Mouse (Mus musculus) intestine, embryonic 14.5 days (tissue): Measurements from ENCODE around the gene Adcy3. TPM values are rescaled to one million over a fixed set of nuclear protein-coding genes. Genes with fewer than 3 reads are reported as not detected.

ENCODE experiments used
- ATAC-seq: fragments of 200-750 bp; cut with Nextera tagmentation; replicated peaks from 2 replicates; pipeline ENCODE4 v1.8.0; 2017; ENCODE audit warnings: low read depth, moderate number of reproducible peaks, moderate TSS enrichment, moderate library complexity; ENCODE audit not compliant: low FRiP score, low TSS enrichment
- DNase-seq: peaks from one replicate; pipeline ENCODE4 v3.0.0-alpha.2; 2018; ENCODE audit warnings: low spot score
- H3K27ac ChIP-seq: fragments of 300-500 bp; sonication (generic); 2 replicates; pipeline ENCODE4 v1.5.1; 2014; ENCODE audit warnings: low read depth, mild to moderate bottlenecking, control low read depth
- H3K27me3 ChIP-seq: fragments of 300-500 bp; sonication (generic); replicated peaks from 2 replicates; pipeline ENCODE4 v1.6.1; 2014; ENCODE audit warnings: low read length, control low read depth; ENCODE audit not compliant: control insufficient read depth, insufficient read depth
- H3K36me3 ChIP-seq: fragments of 300-500 bp; sonication (generic); 2 replicates; pipeline ENCODE4 v1.6.1; 2014; ENCODE audit warnings: low read length, control low read depth; ENCODE audit not compliant: control insufficient read depth, insufficient read depth
- H3K4me1 ChIP-seq: fragments of 300-500 bp; sonication (generic); replicated peaks from 2 replicates; pipeline ENCODE4 v1.6.1; 2014; ENCODE audit warnings: low read length, control low read depth, mixed read lengths; ENCODE audit not compliant: control insufficient read depth, insufficient read depth
- H3K4me2 ChIP-seq: fragments of 300-500 bp; sonication (generic); 2 replicates; pipeline ENCODE4 v1.6.1; 2014; ENCODE audit warnings: low read length
- H3K4me3 ChIP-seq: fragments of 300-500 bp; sonication (generic); 2 replicates; pipeline ENCODE4 v1.5.1; 2014; ENCODE audit warnings: low read depth, low read length, control low read depth, mixed read lengths
- H3K9ac ChIP-seq: fragments of 300-500 bp; sonication (generic); 2 replicates; pipeline ENCODE4 v1.6.1; 2014; ENCODE audit warnings: mild to moderate bottlenecking, low read length
- H3K9me3 ChIP-seq: fragments of 300-500 bp; sonication (generic); 2 replicates; pipeline ENCODE4 v1.6.1; 2016; ENCODE audit warnings: low read length, control low read depth; ENCODE audit not compliant: control insufficient read depth
- WGBS: fragments of 180-500 bp; shearing (Covaris S2); extraction: QIAGEN DNeasy Blood & Tissue Kit; methylation state at CpG from one replicate; pipeline ENCODE4 v1.1.7; 2014; 5-methylcytosine and 5-hydroxymethylcytosine counted together
- polyA plus RNA-seq: library from polyadenylated mRNA; unstranded; fragments of >200 nt; fragmentation: Nextera tagmentation; extraction: Ambion mirVana; gene quantifications from 2 replicates; pipeline ENCODE4 v1.2.1, GENCODE M21; 2014

Adcy3 gene
- polyA plus RNA-seq, 1 experiment from 2014 or later, result 7.1 TPM

DNA sequence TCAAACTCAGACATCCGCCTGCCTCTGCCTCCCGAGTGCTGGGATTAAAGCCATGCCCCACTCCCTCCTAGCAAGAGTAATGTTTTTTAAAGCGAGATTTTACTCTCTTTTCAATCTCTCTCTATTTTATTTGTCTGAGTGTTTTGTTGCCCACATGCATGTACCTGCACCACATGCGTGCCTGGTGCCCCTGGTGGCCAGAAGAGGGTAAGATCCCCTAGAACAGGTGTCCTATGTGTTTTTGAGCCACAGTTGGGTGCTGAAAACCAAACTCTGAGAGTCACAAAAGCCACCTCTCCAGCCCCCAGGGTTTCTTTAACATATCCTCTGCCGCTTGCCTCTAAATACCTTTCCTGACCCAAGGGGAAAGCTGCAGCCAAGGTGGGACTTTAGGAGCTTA is 10.3 kb downstream of the Adcy3 start:
- WGBS, result 92% methylated on average over 5 of the region's 5 CpGs
- no peak overlapping the region for H3K4me3 ChIP-seq
- H3K27ac ChIP-seq, result no peak overlapping the region

GRCm38 (mm10) chr12:4150936-4151335 is 18.0 kb downstream of the Adcy3 start:
- no peaks in the 10 kb centered on the region for H3K27me3 ChIP-seq
- no peak for ATAC-seq

More for the DNA sequence above, 10.3 kb downstream of the Adcy3 start:
- H3K9me3 ChIP-seq, result no peaks in the 10 kb centered on the region
- no peak overlapping the region for H3K9ac ChIP-seq
- DNase-seq (no peak), ATAC-seq (no peak)
- H3K4me2 ChIP-seq, result no peak overlapping the region
- no peaks in the 10 kb centered on the region for H3K4me1 ChIP-seq
- H3K27me3 ChIP-seq, result no peaks in the 10 kb centered on the region
- H3K36me3 ChIP-seq, result 0 out of 2 replicates have a peak, but pooled peaks cover 1% of the 10 kb centered on the region

GRCm38 (mm10) chr12:4151969-4152368 is 19.1 kb downstream of the Adcy3 start:
- 83% methylated on average over 3 of the region's 3 CpGs for WGBS
- no peak overlapping the region for H3K9ac ChIP-seq
- no peaks in the 10 kb centered on the region for H3K36me3 ChIP-seq
- no peak overlapping the region for H3K27ac ChIP-seq
- H3K4me3 ChIP-seq, result no peak overlapping the region
- ATAC-seq (no peak), DNase-seq (no peak)
- no peaks in the 10 kb centered on the region for H3K9me3 ChIP-seq
- H3K27me3 ChIP-seq, result no peaks in the 10 kb centered on the region
- no peaks in the 10 kb centered on the region for H3K4me1 ChIP-seq
- H3K4me2 ChIP-seq, result no peak overlapping the region

More at GRCm38 (mm10) chr12:4150936-4151335, 18.0 kb downstream of the Adcy3 start:
- Histone ChIP-seq H3K9me3 (no peaks in the 10 kb centered on the region), H3K4me3 (no peak overlapping the region), H3K27ac (no peak overlapping the region), H3K9ac (no peak overlapping the region), H3K4me1 (no peaks in the 10 kb centered on the region), H3K4me2 (no peak overlapping the region), H3K36me3 (no peaks in the 10 kb centered on the region)
- DNase-seq, result no peak
- 80% methylated on average over 2 of the region's 2 CpGs for WGBS

- Histone ChIP-seq H3K27me3 (no peaks in the 10 kb centered on the region), H3K36me3 (no peaks in the 10 kb centered on the region), H3K4me3 (no peak overlapping the region), H3K4me1 (no peaks in the 10 kb centered on the region), H3K4me2 (no peak overlapping the region), H3K27ac (no peak overlapping the region), H3K9ac (no peak overlapping the region), H3K9me3 (no peaks in the 10 kb centered on the region)
- DNase-seq (no peak), ATAC-seq (no peak)
- WGBS, result 60% methylated on average over 2 of the region's 2 CpGs
These were observed 24.6 kb downstream of the Adcy3 start for GRCm38 (mm10) chr12:4157466-4157865.

GRCm38 (mm10) chr12:4158179-4158578 is 25.3 kb downstream of the Adcy3 start:
- Histone ChIP-seq H3K4me2 (no peak overlapping the region), H3K27ac (no peak overlapping the region), H3K27me3 (no peaks in the 10 kb centered on the region), H3K9me3 (no peaks in the 10 kb centered on the region), H3K4me1 (no peaks in the 10 kb centered on the region), H3K36me3 (no peaks in the 10 kb centered on the region), H3K4me3 (no peak overlapping the region), H3K9ac (no peak overlapping the region)
- DNase-seq, result no peak
- ATAC-seq, result no peak
- WGBS, result 82% methylated on average over 3 of the region's 3 CpGs

DNA sequence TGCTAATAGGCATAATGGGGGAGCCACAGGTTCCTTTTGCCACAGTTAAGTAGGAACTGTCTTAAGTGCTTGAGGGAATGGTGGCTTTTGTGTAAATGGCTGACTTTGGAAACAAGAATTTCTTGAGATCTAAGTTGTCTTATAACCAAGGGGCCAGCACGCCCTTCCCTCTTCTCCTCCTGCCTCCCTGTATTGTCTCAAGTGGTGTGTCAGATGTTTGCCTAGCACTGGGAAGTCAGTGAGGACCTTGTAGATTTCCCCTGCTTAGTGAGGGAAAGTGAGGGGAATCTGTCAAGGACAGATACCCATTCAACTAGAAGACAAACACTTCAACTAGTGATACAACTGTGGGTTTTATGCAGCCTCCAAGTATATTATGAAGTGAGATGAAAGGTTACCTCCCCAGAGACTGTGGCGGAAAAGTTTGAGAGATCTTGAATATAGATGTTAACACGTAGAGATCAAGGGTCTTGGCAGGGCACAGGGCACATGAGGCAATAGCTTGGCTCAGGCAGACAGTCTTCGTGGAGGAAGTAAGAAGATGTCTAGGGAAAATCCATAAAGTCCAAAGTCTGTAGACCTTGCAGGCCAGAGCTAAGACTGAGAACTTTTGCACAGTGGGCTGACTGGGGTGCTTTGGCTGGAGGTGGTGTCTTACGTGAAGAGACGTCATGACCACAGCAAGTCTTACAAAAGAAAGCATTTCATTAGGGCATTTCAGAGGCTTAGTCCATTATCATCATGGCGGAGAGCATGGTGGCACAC is 26.1 kb downstream of the Adcy3 start:
- Histone ChIP-seq H3K27ac (no peak overlapping the region), H3K27me3 (no peaks in the 10 kb centered on the region), H3K9me3 (no peaks in the 10 kb centered on the region), H3K4me2 (no peak overlapping the region), H3K9ac (no peak overlapping the region), H3K4me1 (no peaks in the 10 kb centered on the region), H3K36me3 (no peaks in the 10 kb centered on the region), H3K4me3 (no peak overlapping the region)
- ATAC-seq, result no peak
- no peak for DNase-seq
- WGBS, result 92% methylated on average over 7 of the region's 7 CpGs

GRCm38 (mm10) chr12:4160322-4160721 is 27.4 kb downstream of the Adcy3 start:
- Histone ChIP-seq H3K4me2 (no peak overlapping the region), H3K9me3 (no peaks in the 10 kb centered on the region), H3K27ac (no peak overlapping the region), H3K36me3 (no peaks in the 10 kb centered on the region), H3K27me3 (no peaks in the 10 kb centered on the region), H3K9ac (no peak overlapping the region), H3K4me1 (no peaks in the 10 kb centered on the region), H3K4me3 (no peak overlapping the region)
- ATAC-seq (no peak), DNase-seq (no peak)
- 73% methylated on average over 7 of the region's 7 CpGs for WGBS

DNA sequence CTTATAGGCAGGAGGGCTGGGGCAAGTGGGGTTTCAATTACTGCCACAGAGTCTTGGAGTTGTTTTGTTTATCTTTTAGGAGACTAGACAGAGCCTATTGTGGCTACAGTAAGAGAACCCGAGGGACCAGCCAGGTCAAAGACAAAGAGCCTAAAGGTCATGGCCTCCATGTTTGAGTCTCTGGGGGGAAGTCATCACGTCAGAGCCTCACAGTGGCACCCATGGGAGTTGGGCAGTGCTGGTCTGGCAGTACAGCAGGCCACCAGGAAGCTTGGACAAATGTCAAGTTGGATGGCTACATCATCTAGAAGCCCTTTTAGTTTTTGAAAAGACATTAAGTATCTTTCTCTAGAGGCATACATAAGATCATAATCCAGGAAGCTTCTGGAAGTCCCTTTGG is 30.0 kb downstream of the Adcy3 start:
- Histone ChIP-seq H3K4me2 (no peak overlapping the region), H3K27me3 (no peaks in the 10 kb centered on the region), H3K4me1 (no peaks in the 10 kb centered on the region), H3K4me3 (no peak overlapping the region), H3K9me3 (no peaks in the 10 kb centered on the region), H3K9ac (no peak overlapping the region), H3K36me3 (no peaks in the 10 kb centered on the region), H3K27ac (no peak overlapping the region)
- 38% methylated on average over 2 of the region's 2 CpGs for WGBS
- ATAC-seq, result no peak
- DNase-seq, result no peak

- no peak for DNase-seq
- Histone ChIP-seq H3K36me3 (no peaks in the 10 kb centered on the region), H3K4me1 (no peaks in the 10 kb centered on the region), H3K27ac (no peak overlapping the region), H3K4me2 (no peak overlapping the region), H3K4me3 (no peak overlapping the region), H3K27me3 (no peaks in the 10 kb centered on the region), H3K9me3 (no peaks in the 10 kb centered on the region), H3K9ac (no peak overlapping the region)
- ATAC-seq, result no peak
- 68% methylated on average over 3 of the region's 3 CpGs for WGBS
These were observed 34.1 kb downstream of the Adcy3 start for GRCm38 (mm10) chr12:4166970-4167369.
